Mouse (Mus musculus): ENCODE measurements around the gene Exoc2.

- TF ChIP-seq TAL1 (IDR thresholded peaks at IDR 0.05; ENCODE audit: low read length): no peak
- TF ChIP-seq GATA1 (IDR thresholded peaks at IDR 0.05; ENCODE audit: low read length): no peak
These were observed 197.9 kb downstream of the Exoc2 start for GRCm38 (mm10) chr13:30776021-30776420.

Measured in erythroblast, embryonic 14.5 days (primary cell).